Mouse (Mus musculus) ES-Bruce4 (cell line): ENCODE data around the gene Clasrp.

Source experiments
- CTCF ChIP-seq: IDR thresholded peaks from one replicate; pipeline ENCODE4 v1.8.1; 2011; ENCODE audit warnings: low read depth, low read length
- EP300 ChIP-seq: IDR thresholded peaks from 2 replicates; pipeline ENCODE4 v1.6.1; 2011; ENCODE audit warnings: low read depth, low read length; ENCODE audit not compliant: insufficient read depth
- POLR2A ChIP-seq: IDR thresholded peaks from one replicate; pipeline ENCODE4 v1.8.1; 2011; ENCODE audit warnings: low read length; ENCODE audit not compliant: insufficient read depth

DNA sequence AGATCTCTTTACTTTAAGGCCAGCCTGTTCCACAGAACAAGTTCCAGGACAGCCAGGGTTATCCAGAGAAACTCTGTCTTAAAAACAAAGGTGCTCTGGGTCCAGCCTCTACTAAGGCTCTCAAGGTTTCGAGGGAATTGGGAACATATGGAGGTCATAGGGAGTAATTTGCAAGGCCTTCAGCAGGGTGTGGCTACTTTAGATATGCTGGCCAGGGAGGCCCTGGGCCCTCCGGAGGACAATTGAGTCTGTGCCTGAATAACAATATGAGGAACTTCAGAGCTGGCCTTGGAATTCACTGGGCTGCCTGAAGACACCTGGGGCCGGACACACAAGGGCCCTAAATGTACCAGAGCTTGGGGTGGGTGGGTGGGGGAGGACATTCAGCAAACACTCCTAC is 28.7 kb downstream of the Clasrp start:
- TF ChIP-seq CTCF (no peak), POLR2A (no peak), EP300 (peak; percentile 97)
